8 mouse cellular contexts compared by ENCODE assay signal in the genomic region with DNA sequence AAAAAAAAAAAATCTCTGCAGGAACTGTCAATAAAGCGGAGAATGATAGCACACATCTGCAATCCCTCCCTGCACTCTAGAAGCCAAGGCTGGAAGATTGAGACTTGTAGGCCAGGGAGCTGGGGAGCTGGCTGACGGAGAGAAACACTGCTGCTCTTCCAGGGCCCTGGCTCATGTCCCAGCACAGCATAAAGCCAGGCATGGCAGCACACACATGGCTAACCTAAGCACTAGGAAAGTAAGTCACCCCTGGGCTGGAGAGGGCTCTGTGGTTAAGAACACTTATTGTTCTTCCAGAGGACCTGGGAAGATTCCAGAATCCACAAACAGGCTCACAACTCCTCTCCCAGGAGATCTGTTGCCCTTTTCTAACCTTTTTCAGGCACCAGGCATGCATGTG. TPM values are rescaled to one million over a fixed set of nuclear protein-coding genes. Genes with fewer than 3 reads are reported as not detected.
DNase-seq lines count a peak whose midpoint lies in the region; ATAC-seq and TF ChIP-seq lines count a peak whose summit lies in the region.

No protein-coding gene starts in this region.

- H3K4me1 ChIP-seq in kidney, embryonic 15.5 days: peaks cover 6% of the 10 kb centered on the region
- H3K4me1 ChIP-seq in brown adipose tissue, adult 24 weeks (ENCODE audit: control insufficient read depth, insufficient read depth, insufficient read length, low read length): peaks cover 14% of the 10 kb centered on the region
- peaks cover 19% of the 10 kb centered on the region for H3K4me1 ChIP-seq in liver, postnatal 0 days (ENCODE audit: insufficient read depth)

- H3K9me3 ChIP-seq in kidney, embryonic 15.5 days (replicated peaks): no peaks in the 10 kb centered on the region
- H3K9me3 ChIP-seq in liver, postnatal 0 days (ENCODE audit: low read length): no peaks in the 10 kb centered on the region

- DNase-seq in kidney, adult 11 months: no peak
- peak; percentile 60 to 78 for DNase-seq in gastrocnemius, postnatal 36 days
- DNase-seq in liver, postnatal 0 days: no peak
- DNase-seq in natural killer cell, adult 2 months (ENCODE audit: low spot score in 2 of 2): no peak
- DNase-seq in kidney, postnatal 14 days: no peak

- ATAC-seq in kidney, embryonic 15.5 days (replicated peaks; ENCODE audit: low FRiP score): no peak
- ATAC-seq in liver, postnatal 0 days: no peak
- ATAC-seq in activated CD4-positive, CD25-positive, alpha-beta regulatory T cell, adult 4 months: no peak

- H3K36me3 ChIP-seq in kidney, embryonic 15.5 days: no peaks in the 10 kb centered on the region
- no peaks in the 10 kb centered on the region for H3K36me3 ChIP-seq in liver, postnatal 0 days (replicated peaks; ENCODE audit: insufficient read depth, low read length)

- TF ChIP-seq EP300 in liver, postnatal 0 days (IDR thresholded peaks at IDR 0.05; ENCODE audit: low read depth): no peak

- no peaks in the 10 kb centered on the region for H3K27me3 ChIP-seq in kidney, embryonic 15.5 days
- H3K27me3 ChIP-seq in liver, postnatal 0 days (ENCODE audit: insufficient read depth, low read length): no peaks in the 10 kb centered on the region

- 79% methylated on average over 2 of the region's 2 CpGs for WGBS in kidney, embryonic 15.5 days
- 68% methylated on average over 2 of the region's 2 CpGs for WGBS in liver, postnatal 0 days (ENCODE audit: insufficient replicate concordance)

- H3K27ac ChIP-seq in kidney, embryonic 15.5 days: peak overlapping the region; percentile 19; the same call in 1 of the 2 replicates
- H3K27ac ChIP-seq in brown adipose tissue, adult 24 weeks (replicated peaks; ENCODE audit: low read depth, low read length): 0 out of 2 replicates have a peak overlapping the region, but pooled peaks have one; percentile 84
- H3K27ac ChIP-seq in liver, postnatal 0 days (ENCODE audit: low read depth): peak overlapping the region; percentile 68

- intact Hi-C loops in gastrocnemius, postnatal 36 days (cut with DNase I): no loop called here

- TF ChIP-seq CTCF in liver, postnatal 0 days (IDR thresholded peaks at IDR 0.05; ENCODE audit: low read depth): no peak

- no peak overlapping the region for H3K4me2 ChIP-seq in kidney, embryonic 15.5 days
- 0 out of 2 replicates have a peak overlapping the region, but pooled peaks have one; percentile 26 for H3K4me2 ChIP-seq in liver, postnatal 0 days (ENCODE audit: low read depth, low read length)

- no peak overlapping the region for H3K9ac ChIP-seq in kidney, embryonic 15.5 days
- H3K9ac ChIP-seq in liver, postnatal 0 days (replicated peaks): no peak overlapping the region

- H3K4me3 ChIP-seq in kidney, embryonic 15.5 days (replicated peaks): no peak overlapping the region
- H3K4me3 ChIP-seq in brown adipose tissue, adult 24 weeks (ENCODE audit: insufficient read depth, low read depth, low read length): no peak overlapping the region
- no peak overlapping the region for H3K4me3 ChIP-seq in liver, postnatal 0 days (ENCODE audit: low read depth, low read length)

RNA-seq across cellular contexts. Expression of a gene that starts 6.1 kb away (rescaled TPM):
- polyA plus RNA-seq in kidney, embryonic 15.5 days (2015; fragmentation: Nextera tagmentation; extraction: Ambion mirVana): 124 and 129 TPM in 2 replicates
- 583 and 610 TPM in 2 replicates for polyA plus RNA-seq in brown adipose tissue, adult 24 weeks (2012; ENCODE audit: insufficient read depth, insufficient read length, missing spikeins)
- 10 to 100 TPM; 14.6 to 14.8 TPM for total RNA-seq in gastrocnemius, postnatal 36 days (2021)
- polyA plus RNA-seq in liver, postnatal 0 days (2015; fragmentation: Nextera tagmentation; extraction: Ambion mirVana): 43.4 and 49.9 TPM in 2 replicates
- 10 to 100 TPM; 44.0 to 74.8 TPM for polyA plus RNA-seq in activated CD4-positive, CD25-positive, alpha-beta regulatory T cell, adult 4 months (2017; shearing (Covaris generic))

RNA-seq across cellular contexts. Expression of a gene that starts 35.2 kb away (rescaled TPM):
- 36.0 and 40.6 TPM in 2 replicates for polyA plus RNA-seq in kidney, embryonic 15.5 days (2015; fragmentation: Nextera tagmentation; extraction: Ambion mirVana)
- polyA plus RNA-seq in brown adipose tissue, adult 24 weeks (2012; ENCODE audit: insufficient read depth, insufficient read length, missing spikeins): not detected in 2 replicates
- total RNA-seq in gastrocnemius, postnatal 36 days (2021): 1 to 10 TPM; 5.0 to 6.1 TPM
- 8.4 and 8.7 TPM in 2 replicates for polyA plus RNA-seq in liver, postnatal 0 days (2015; fragmentation: Nextera tagmentation; extraction: Ambion mirVana)
- polyA plus RNA-seq in activated CD4-positive, CD25-positive, alpha-beta regulatory T cell, adult 4 months (2017; shearing (Covaris generic)): 10 to 100 TPM; 15.6 to 17.7 TPM

RNA-seq across cellular contexts. Expression of a gene that starts 46.1 kb away (rescaled TPM):
- polyA plus RNA-seq in kidney, embryonic 15.5 days (2015; fragmentation: Nextera tagmentation; extraction: Ambion mirVana): 0.32 TPM in 1 of 2 replicates, not detected in the other
- polyA plus RNA-seq in brown adipose tissue, adult 24 weeks (2012; ENCODE audit: insufficient read depth, insufficient read length, missing spikeins): not detected in 2 replicates
- not detected for total RNA-seq in gastrocnemius, postnatal 36 days (2021)
- polyA plus RNA-seq in liver, postnatal 0 days (2015; fragmentation: Nextera tagmentation; extraction: Ambion mirVana): not detected in 2 replicates
- polyA plus RNA-seq in activated CD4-positive, CD25-positive, alpha-beta regulatory T cell, adult 4 months (2017; shearing (Covaris generic)): under 1 TPM in 1 of 2 experiments, not detected in 1; 0.67 TPM

Comparison
In these comparisons a context has a peak if more than half of its experiments do, and no peak if none do; other contexts are left out.
1. H3K27ac ChIP-seq: peak in every context shown above with its lines; median percentile 84 in brown adipose tissue, adult 24 weeks; 68 in liver, postnatal 0 days; 19 in kidney, embryonic 15.5 days.
2. DNase-seq: peak in gastrocnemius, postnatal 36 days (2 of 2); none in kidney, adult 11 months (single experiment), liver, postnatal 0 days (single experiment), natural killer cell, adult 2 months (0 of 2) and kidney, postnatal 14 days (single experiment).